Mouse (Mus musculus): ENCODE data around the gene Pecr. TPM values are rescaled to one million over a fixed set of nuclear protein-coding genes. Genes with fewer than 3 reads are reported as not detected.
A peak's percentile ranks its signal among the peaks of the same experiment; 100 is the strongest.
"Not testable (repeated sequence)": the region's sequence is repeated elsewhere in the genome, so short reads cannot be mapped to it uniquely, and the experiment has no call there.

Pecr gene
- polyA plus RNA-seq, 1 experiment from 2014 or later, result 8.7 TPM

DNA sequence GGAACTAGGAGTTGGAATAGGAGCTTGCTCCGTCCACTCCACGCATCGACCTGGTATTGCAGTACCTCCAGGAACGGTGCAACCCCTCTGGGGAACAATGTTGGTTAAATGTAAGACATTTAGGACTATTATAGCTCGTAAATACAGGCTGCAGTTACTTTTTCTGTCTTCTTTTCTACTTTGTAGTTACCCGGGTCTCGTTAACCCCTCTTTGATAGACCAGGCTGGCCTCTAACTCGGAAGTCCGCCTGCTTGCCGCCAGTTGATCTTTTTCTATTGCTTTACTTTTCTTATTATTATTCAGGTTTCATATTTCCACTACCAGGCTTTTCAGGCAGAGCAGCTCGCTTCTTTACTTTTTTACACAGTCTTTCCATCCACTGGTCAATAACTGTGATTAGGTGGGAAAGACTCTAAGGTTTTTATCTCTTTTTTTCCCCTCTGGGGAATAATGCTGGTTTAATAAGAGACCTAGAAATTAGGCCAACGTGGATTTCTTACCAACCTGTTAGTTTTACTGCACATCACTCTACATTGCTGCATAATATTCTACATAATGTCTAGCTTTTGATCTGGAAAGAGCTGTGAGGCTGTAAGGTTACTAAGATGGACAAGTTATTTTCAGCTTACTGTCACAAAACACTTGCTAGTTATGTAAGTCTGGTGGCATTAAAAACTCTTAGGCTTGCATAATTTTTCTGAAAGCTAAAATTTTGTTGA is 39.6 kb downstream of the Pecr start:
- peak overlapping the region; percentile 48 for H3K4me3 ChIP-seq
- H3K27ac ChIP-seq (replicated peaks), result peak overlapping the region; percentile 98
- no peaks in the 10 kb centered on the region; the same call in 1 of the 2 replicates for H3K4me1 ChIP-seq (replicated peaks)
- peak; percentile 80 for ATAC-seq (ENCODE audit: low read depth)
- under 1% methylated on average over 12 of the region's 12 CpGs for WGBS
- H3K36me3 ChIP-seq, result no peaks in the 10 kb centered on the region
- no peaks in the 10 kb centered on the region for H3K27me3 ChIP-seq
- no peaks in the 10 kb centered on the region for H3K9me3 ChIP-seq
- peak overlapping the region; percentile 84; the same call in 1 of the 2 replicates for H3K9ac ChIP-seq
- H3K4me2 ChIP-seq, result peak overlapping the region; percentile 58

DNA sequence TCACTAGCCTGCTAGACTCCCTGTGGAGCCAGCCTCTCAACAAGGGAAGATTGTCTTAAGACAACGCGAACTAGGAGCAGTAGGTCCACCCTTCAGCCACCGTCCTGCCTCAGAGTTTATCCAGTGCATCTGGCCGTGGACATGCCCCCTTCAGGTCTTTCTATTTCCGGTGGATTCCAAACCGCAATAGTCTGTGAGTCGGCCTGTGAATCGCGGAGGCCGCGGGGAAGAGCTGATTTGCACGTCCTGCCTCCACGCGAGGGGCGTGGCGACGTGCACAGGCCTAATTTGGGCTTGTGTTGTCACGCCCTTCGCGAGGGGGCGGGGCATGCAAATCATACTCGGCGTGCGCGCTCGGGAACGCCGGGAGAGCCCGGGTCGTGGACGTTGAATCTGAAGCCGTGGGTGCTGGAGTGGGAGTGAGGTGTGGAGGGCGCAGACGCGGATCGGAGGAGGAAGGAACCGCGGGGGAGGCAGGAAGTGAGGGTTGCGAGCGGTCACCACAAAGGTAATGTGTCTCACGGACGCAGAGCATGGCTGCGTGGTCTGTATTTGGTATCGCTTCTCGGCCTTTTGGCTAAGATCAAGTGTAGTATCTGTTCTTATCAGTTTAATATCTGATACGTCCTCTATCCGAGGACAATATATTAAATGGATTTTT is 40.3 kb downstream of the Pecr start:
- peak overlapping the region; percentile 84 for H3K9ac ChIP-seq
- no peaks in the 10 kb centered on the region; the same call in 1 of the 2 replicates for H3K4me1 ChIP-seq (replicated peaks)
- peak overlapping the region; percentile 58 for H3K4me2 ChIP-seq
- peak overlapping the region; percentile 98 for H3K27ac ChIP-seq (replicated peaks)
- H3K27me3 ChIP-seq, result 0 out of 2 replicates have a peak, but pooled peaks cover 2% of the 10 kb centered on the region
- no peaks in the 10 kb centered on the region for H3K36me3 ChIP-seq
- peak; percentile 95 for ATAC-seq (ENCODE audit: low read depth)
- H3K9me3 ChIP-seq, result no peaks in the 10 kb centered on the region
- WGBS, result under 1% methylated on average over 47 of the region's 47 CpGs
- H3K4me3 ChIP-seq, result peak overlapping the region; percentile 48

DNA sequence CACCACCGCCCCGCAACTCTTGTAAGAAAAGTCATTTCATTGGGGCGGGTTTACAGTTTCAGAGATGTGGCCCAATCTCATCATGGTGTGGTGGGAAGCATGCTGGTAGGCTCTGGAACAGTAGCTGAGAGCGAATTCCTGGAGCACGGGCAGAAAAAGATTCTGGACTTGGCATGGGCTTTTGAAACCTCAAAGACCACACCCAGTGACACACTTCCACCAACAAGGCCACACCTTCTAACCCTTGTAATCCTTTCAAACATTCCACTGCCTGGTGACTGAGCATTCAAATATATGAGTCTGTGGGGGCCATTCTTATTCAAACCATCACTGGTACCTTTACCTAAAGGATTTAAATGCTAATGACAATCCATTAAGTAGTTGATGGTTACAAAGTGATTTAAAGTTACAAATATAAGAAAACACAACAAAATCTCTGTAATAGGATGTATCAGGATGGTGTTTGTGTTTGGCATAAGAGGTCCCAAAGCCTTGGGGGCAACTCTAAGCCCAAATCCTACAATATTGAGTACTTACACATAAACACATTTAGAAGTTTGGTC is 41.5 kb downstream of the Pecr start:
- WGBS, result 85% methylated on average over 5 of the region's 5 CpGs
- peaks cover 6% of the 10 kb centered on the region for H3K4me1 ChIP-seq (replicated peaks)
- H3K9me3 ChIP-seq, result no peaks in the 10 kb centered on the region
- ATAC-seq (ENCODE audit: low read depth), result no peak
- H3K4me3 ChIP-seq, result no peak overlapping the region
- no peak overlapping the region for H3K9ac ChIP-seq
- no peak overlapping the region for H3K27ac ChIP-seq (replicated peaks)
- H3K4me2 ChIP-seq, result no peak overlapping the region
- H3K27me3 ChIP-seq, result peaks cover 10% of the 10 kb centered on the region; the same call in 1 of the 2 replicates
- H3K36me3 ChIP-seq, result no peaks in the 10 kb centered on the region

GRCm38 (mm10) chr1:72239113-72239512 is 45.0 kb downstream of the Pecr start:
- H3K9me3 ChIP-seq; H3K9ac ChIP-seq; H3K36me3 ChIP-seq; H3K4me2 ChIP-seq; ATAC-seq (ENCODE audit: low read depth); H3K4me3 ChIP-seq; H3K27ac ChIP-seq (replicated peaks): not testable (repeated sequence)
- Histone ChIP-seq H3K27me3 (peaks cover 16% of the 10 kb centered on the region; the same call in 1 of the 2 replicates), H3K4me1 (replicated peaks) (peaks cover 11% of the 10 kb centered on the region)
- 76% methylated on average over 3 of the region's 3 CpGs for WGBS

- Histone ChIP-seq H3K4me3 (no peak overlapping the region), H3K9me3 (no peaks in the 10 kb centered on the region), H3K27ac (replicated peaks) (no peak overlapping the region), H3K36me3 (no peaks in the 10 kb centered on the region), H3K9ac (no peak overlapping the region; the same call in 1 of the 2 replicates), H3K4me2 (no peak overlapping the region), H3K27me3 (peaks cover 18% of the 10 kb centered on the region), H3K4me1 (replicated peaks) (peaks cover 11% of the 10 kb centered on the region)
- WGBS, result 55% methylated on average over 10 of the region's 10 CpGs
- ATAC-seq (ENCODE audit: low read depth), result no peak
Observed at GRCm38 (mm10) chr1:72238016-72238580, 46.0 kb downstream of the Pecr start.

- H3K9ac ChIP-seq, result no peak overlapping the region; the same call in 1 of the 2 replicates
- H3K27ac ChIP-seq (replicated peaks), result no peak overlapping the region
- WGBS, result 8% methylated on average over 13 of the region's 13 CpGs
Observed at GRCm38 (mm10) chr1:72237007-72237775, 46.9 kb downstream of the Pecr start.

GRCm38 (mm10) chr1:72236363-72237006 is 47.6 kb downstream of the Pecr start:
- peaks cover 11% of the 10 kb centered on the region for H3K4me1 ChIP-seq (replicated peaks)
- H3K4me3 ChIP-seq, result peak overlapping the region; percentile 58
- H3K27ac ChIP-seq (replicated peaks), result peak overlapping the region; percentile 80
- not testable (repeated sequence) for H3K36me3 ChIP-seq, H3K9me3 ChIP-seq
- peak; percentile 87 for ATAC-seq (ENCODE audit: low read depth)
- peak overlapping the region; percentile 70 for H3K4me2 ChIP-seq
- WGBS, result under 1% methylated on average over 41 of the region's 50 CpGs
- H3K9ac ChIP-seq, result peak overlapping the region; percentile 72
- peaks cover 21% of the 10 kb centered on the region for H3K27me3 ChIP-seq

More at GRCm38 (mm10) chr1:72237007-72237775, 46.9 kb downstream of the Pecr start:
- Histone ChIP-seq H3K4me1 (replicated peaks) (peaks cover 11% of the 10 kb centered on the region), H3K9me3 (no peaks in the 10 kb centered on the region), H3K4me2 (peak overlapping the region; percentile 53), H3K4me3 (peak overlapping the region; percentile 28), H3K36me3 (no peaks in the 10 kb centered on the region), H3K27me3 (peaks cover 21% of the 10 kb centered on the region)
- ATAC-seq (ENCODE audit: low read depth), result no peak

DNA sequence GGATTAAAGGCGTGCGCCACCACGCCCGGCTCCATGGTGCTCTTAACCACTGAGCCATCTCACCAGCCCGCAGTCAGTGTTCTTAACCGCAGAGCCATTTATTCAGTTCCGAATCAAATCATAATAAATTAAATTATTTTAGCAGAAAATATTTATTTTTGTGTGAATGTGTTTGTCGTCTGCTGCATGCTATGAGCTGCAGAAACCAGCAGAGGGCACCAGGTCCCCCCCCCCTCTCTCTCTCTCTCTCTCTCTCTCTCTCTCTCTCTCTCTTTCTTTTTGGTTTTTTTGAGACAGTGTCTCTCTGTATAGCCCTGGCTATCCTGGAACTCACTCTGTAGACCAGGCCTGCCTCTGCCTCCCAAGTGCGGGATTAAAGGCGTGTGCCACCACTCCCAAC is 51.5 kb downstream of the Pecr start:
- not testable (repeated sequence) for H3K4me1 ChIP-seq (replicated peaks); H3K9me3 ChIP-seq; H3K4me3 ChIP-seq; H3K9ac ChIP-seq; ATAC-seq (ENCODE audit: low read depth); H3K36me3 ChIP-seq; H3K4me2 ChIP-seq; H3K27ac ChIP-seq (replicated peaks)
- peaks cover 11% of the 10 kb centered on the region for H3K27me3 ChIP-seq
- WGBS, result 79% methylated on average over 10 of the region's 10 CpGs

DNA sequence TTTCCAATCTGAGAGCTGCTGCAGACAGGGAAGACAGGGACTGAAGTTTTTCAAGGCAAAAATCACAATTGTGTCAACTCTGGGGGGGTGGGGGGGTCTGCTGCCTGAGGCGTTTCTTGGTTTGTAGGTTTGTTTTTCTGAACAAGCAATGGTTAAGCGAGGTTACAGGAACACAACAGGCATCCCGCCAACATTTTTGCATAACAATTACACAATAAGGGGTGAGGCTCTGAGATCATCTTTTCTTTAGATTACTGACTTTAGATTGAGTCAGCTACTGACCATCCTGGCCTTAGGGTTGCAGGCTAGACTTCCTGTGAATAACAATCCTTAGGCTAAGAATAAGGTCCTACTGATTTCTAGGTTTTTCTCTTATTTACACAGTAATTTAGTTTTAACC is 55.1 kb downstream of the Pecr start:
- 29% methylated on average over 3 of the region's 3 CpGs for WGBS
- Histone ChIP-seq H3K36me3 (no peaks in the 10 kb centered on the region), H3K4me2 (no peak overlapping the region), H3K4me3 (no peak overlapping the region), H3K4me1 (replicated peaks) (peaks cover 13% of the 10 kb centered on the region), H3K27ac (replicated peaks) (no peak overlapping the region), H3K9me3 (no peaks in the 10 kb centered on the region), H3K27me3 (peaks cover 13% of the 10 kb centered on the region), H3K9ac (no peak overlapping the region)
- no peak for ATAC-seq (ENCODE audit: low read depth)

- Histone ChIP-seq H3K27me3 (peaks cover 18% of the 10 kb centered on the region), H3K4me3 (no peak overlapping the region), H3K4me1 (replicated peaks) (peaks cover 13% of the 10 kb centered on the region), H3K9ac (no peak overlapping the region), H3K36me3 (no peaks in the 10 kb centered on the region), H3K27ac (replicated peaks) (no peak overlapping the region), H3K9me3 (no peaks in the 10 kb centered on the region), H3K4me2 (no peak overlapping the region)
- 86% methylated on average over 5 of the region's 5 CpGs for WGBS
- ATAC-seq (ENCODE audit: low read depth), result no peak
Observed at GRCm38 (mm10) chr1:72227546-72227945, 56.6 kb downstream of the Pecr start.

DNA sequence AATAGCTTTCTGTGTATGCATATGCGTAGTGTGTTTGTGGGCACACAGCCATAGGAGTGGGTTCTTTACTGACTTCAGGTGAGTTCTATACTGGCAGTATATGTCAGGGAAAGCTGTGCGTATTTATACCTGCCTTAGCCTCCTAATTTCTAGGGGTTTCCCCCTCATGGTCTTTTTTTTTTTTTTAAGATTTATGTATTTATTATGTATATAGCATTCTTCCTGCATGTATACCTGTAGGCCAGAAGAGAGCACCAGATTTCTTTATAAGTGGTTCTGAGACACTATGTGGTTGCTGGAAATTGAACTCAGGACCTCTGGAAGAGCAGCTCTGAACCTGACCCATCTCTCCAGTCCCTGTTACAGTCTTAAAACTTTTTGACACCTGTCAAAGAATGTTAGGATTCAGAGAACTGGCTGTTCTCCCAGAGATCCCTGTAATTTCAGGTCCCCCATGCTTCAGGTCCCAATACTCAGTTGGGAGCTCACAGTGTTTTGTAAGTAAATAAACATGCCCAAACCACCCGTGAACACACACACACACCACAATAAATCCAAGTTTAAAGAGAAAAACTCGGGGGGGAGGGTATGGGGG is 57.1 kb downstream of the Pecr start:
- WGBS, result 55% methylated on average over 4 of the region's 4 CpGs
- H3K4me1 ChIP-seq (replicated peaks), result peaks cover 13% of the 10 kb centered on the region
- no peak for ATAC-seq (ENCODE audit: low read depth)
- no peaks in the 10 kb centered on the region for H3K9me3 ChIP-seq
- no peak overlapping the region for H3K27ac ChIP-seq (replicated peaks)
- H3K36me3 ChIP-seq, result no peaks in the 10 kb centered on the region
- no peak overlapping the region; the same call in 1 of the 2 replicates for H3K4me3 ChIP-seq
- H3K4me2 ChIP-seq, result peak overlapping the region; percentile 58
- H3K27me3 ChIP-seq, result peaks cover 18% of the 10 kb centered on the region
- no peak overlapping the region for H3K9ac ChIP-seq
